21 mouse cellular contexts compared by ENCODE assay signal in the genomic region with DNA sequence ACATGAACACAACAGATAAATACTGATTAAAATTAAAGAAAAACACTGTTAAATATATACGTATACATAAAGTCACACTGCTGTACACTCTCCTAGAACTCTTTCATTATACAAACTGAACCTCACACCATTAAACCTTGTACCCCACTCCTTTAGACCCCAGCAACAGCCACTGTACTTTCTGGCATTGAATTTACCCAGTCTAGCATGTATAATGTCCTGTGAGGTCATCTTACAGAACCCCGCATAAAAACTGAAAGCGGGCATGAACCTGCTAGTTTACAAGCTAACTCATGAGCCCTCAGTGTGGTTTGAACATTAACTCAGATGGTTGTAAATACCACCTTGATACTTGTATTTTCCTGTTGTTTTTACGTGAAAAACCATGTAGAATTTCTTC.
"Had no signal": no experiment of that assay in that cellular context is flagged by ENCODE, and none has a peak within 500 bp of the region (broad histone marks: within the 10 kb centered on the region; RNA-seq: fewer than 3 reads in every experiment).

No protein-coding gene starts in this region.

- H3K9me3 ChIP-seq: liver, embryonic 13.5 days; midbrain, embryonic 12.5 days; midbrain, embryonic 15.5 days; neural tube, embryonic 13.5 days had no signal

- H3K9ac ChIP-seq: liver, embryonic 13.5 days; midbrain, embryonic 12.5 days; midbrain, embryonic 15.5 days; neural tube, embryonic 13.5 days had no signal

- H3K4me1 ChIP-seq: liver, embryonic 13.5 days; midbrain, embryonic 12.5 days; midbrain, embryonic 15.5 days; neural tube, embryonic 13.5 days had no signal

- ATAC-seq: intestine, postnatal 0 days; midbrain, embryonic 15.5 days had no signal

- DNase-seq: kidney, adult 8-10 months; kidney, postnatal 36 days; layer of hippocampus, postnatal 36 days; liver, embryonic 13.5 days; lung, adult 2 months; lung, postnatal 14 days; lung, postnatal 4 days; right cerebral cortex, adult 18-20 months; right cerebral cortex, postnatal 14 days; right cerebral cortex, postnatal 4 days; thymus, adult 2 months; thymus, postnatal 14 days; thymus, postnatal 4 days had no signal

- H3K27me3 ChIP-seq: liver, embryonic 13.5 days; midbrain, embryonic 12.5 days; midbrain, embryonic 15.5 days; neural tube, embryonic 13.5 days had no signal

- H3K36me3 ChIP-seq: liver, embryonic 13.5 days; midbrain, embryonic 12.5 days; midbrain, embryonic 15.5 days; neural tube, embryonic 13.5 days had no signal

- H3K27ac ChIP-seq: kidney, postnatal 0 days; left cerebral cortex, adult 2 months; liver, embryonic 13.5 days; midbrain, embryonic 12.5 days; midbrain, embryonic 15.5 days; neural tube, embryonic 13.5 days; stomach, postnatal 0 days had no signal

- H3K4me2 ChIP-seq: liver, embryonic 13.5 days; midbrain, embryonic 12.5 days; midbrain, embryonic 15.5 days; neural tube, embryonic 13.5 days had no signal

- H3K4me3 ChIP-seq: left cerebral cortex, adult 2 months; liver, embryonic 13.5 days; midbrain, embryonic 12.5 days; midbrain, embryonic 15.5 days; myocyte; neural tube, embryonic 13.5 days had no signal
